Mouse (Mus musculus) E14TG2a.4 (cell line): ENCODE data around the gene Olfr322.

Experiments used
- CTCF ChIP-seq: conservative IDR thresholded peaks from 2 replicates; pipeline ENCODE4 v1.5.1; 2014; ENCODE audit warnings: low read length
- POU5F1 ChIP-seq: IDR thresholded peaks from 2 replicates; pipeline ENCODE4 v1.6.1; 2014; ENCODE audit warnings: low read length, borderline replicate concordance

DNA sequence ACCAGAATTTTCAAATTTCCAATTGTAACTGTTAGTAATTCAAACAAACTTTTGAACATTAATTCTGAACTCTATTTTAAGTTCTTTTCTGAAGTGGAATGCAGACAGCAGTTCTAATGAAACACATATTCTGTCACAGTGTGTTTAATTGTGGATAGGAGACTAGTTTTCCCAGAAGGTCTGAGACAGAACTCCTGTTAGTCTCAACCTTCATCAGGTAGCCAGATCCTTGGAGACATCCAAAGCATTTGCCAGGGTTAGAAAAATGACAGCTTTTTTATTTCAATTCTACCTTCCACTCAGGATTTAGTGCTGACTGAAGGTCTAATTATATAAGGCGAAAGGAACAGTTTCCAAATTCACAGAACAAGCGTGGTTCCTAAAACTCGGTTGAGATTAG lies 40.3 kb downstream of the Olfr322 start, which contains the start of gene Olfr319:
- no peak for TF ChIP-seq CTCF
- no peak for TF ChIP-seq POU5F1
